Mouse (Mus musculus) macrophage (primary cell): ENCODE measurements at regions not wholly inside any gene's neighbourhood (a gene's known extent, or its start where the extent isn't known, plus 50 kb on each side); places are given as distances from the start of the nearest gene placed in this dataset.

Source experiments
- H3K27ac ChIP-seq: fragments of 350-480 bp; formaldehyde crosslinking; 2 replicates; pipeline ENCODE4 v1.9.0; 2021
- H3K36me3 ChIP-seq: fragments of 350-480 bp; formaldehyde crosslinking; 2 replicates; pipeline ENCODE4 v1.9.0; 2021; ENCODE audit errors: inconsistent target
- H3K4me3 ChIP-seq: fragments of 350-480 bp; formaldehyde crosslinking; 2 replicates; pipeline ENCODE4 v1.9.0; 2021; ENCODE audit errors: inconsistent target
- H3K79me2 ChIP-seq: fragments of 350-480 bp; formaldehyde crosslinking; 2 replicates; pipeline ENCODE4 v1.9.0; 2021; ENCODE audit errors: inconsistent target
- WGBS: methylation state at CpG from one replicate; pipeline ENCODE4 v1.1.7; 2026; ENCODE audit warnings: inconsistent platforms; ENCODE audit not compliant: missing documents; 5-methylcytosine and 5-hydroxymethylcytosine counted together

DNA sequence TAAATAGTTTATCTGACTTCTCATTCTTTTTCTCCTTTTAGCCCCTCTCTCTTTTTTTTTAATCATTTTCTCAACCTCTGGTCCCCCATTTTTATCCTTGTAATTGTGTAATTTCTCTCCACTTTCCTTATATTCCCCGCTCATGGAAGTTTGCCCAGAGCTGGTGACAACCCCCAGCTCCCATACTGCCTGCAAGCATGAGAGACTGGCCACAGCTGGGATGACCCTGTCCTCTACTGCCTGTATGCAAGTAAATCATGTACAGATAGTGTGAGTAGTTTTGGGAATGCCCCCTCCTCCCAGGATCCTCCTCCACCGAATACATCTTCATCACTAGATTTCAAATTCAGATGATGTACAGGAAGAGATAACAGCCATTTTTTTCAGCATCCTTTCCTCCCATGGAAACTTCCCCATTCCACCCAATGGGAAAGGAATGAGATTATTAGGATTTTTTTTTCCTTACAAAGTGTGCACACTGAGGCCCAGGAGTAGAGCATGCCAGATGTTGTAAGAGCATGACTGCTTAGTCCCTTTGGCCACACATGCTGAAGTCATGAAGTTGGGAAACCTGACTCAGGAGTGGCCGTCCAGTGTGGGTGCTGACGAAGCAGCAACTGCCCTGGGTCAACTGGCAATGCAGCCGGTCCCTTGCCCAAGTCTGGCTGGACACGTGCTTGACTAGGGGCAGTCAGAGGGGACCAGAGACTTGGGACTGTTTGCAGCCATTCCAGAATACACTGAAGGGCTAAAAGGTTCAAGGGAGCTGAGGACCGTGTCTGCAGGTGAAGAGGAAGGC, 449.1 kb downstream of the Ccdc171 start:
- Histone ChIP-seq H3K36me3 (no peaks in the 10 kb centered on the region), H3K27ac (peak overlapping the region; percentile 32), H3K4me3 (no peak overlapping the region), H3K79me2 (no peaks in the 10 kb centered on the region)
- WGBS = 83% methylated on average over 7 of the region's 7 CpGs

DNA sequence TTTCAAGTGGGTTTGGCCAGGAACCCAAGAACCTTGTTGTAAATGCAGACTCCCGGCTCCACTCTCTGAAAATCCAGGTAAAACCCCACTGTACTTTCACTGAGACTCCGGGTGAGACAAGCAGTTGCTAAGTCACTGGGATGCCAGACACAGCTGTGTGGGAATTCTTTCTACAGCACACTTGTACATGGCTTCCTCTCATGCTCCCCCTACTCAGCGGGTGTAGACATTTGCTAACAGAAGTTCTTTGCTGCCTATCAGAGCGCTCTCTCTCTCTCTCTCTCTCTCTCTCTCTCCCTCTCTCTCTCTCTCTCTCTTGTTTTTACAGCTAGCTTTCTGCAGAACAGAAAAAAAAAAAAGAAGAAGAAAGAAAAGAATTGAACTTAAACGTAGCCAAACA, 450.2 kb downstream of the Ccdc171 start:
- Histone ChIP-seq H3K79me2 (no peaks in the 10 kb centered on the region), H3K27ac (0 out of 2 replicates have a peak overlapping the region, but pooled peaks have one; percentile 5), H3K36me3 (no peaks in the 10 kb centered on the region), H3K4me3 (no peak overlapping the region)
- 67% methylated on average over 5 of the region's 5 CpGs for WGBS

DNA sequence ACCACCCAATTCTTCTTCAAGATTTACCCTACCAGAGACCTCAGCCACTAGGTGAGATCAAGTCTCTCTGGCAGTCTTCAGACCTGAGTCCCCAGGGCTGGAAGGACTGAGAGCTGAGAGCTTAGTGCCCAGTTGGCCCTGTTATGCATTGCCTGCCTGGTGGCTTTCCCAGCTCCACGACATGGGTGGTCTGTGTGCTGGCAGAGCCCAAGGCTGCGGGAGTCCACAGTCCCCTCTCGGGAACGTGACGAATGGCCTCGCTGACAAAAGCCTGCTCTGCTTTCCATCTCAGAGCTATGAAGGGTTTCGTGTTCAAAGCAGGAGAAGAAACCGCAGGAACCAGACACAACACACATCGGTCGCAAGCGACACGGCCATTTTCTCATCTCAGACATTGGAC, 450.7 kb downstream of the Ccdc171 start:
- 92% methylated on average over 10 of the region's 12 CpGs for WGBS
- Histone ChIP-seq H3K79me2 (no peaks in the 10 kb centered on the region), H3K36me3 (no peaks in the 10 kb centered on the region), H3K4me3 (no peak overlapping the region), H3K27ac (no peak overlapping the region)

DNA sequence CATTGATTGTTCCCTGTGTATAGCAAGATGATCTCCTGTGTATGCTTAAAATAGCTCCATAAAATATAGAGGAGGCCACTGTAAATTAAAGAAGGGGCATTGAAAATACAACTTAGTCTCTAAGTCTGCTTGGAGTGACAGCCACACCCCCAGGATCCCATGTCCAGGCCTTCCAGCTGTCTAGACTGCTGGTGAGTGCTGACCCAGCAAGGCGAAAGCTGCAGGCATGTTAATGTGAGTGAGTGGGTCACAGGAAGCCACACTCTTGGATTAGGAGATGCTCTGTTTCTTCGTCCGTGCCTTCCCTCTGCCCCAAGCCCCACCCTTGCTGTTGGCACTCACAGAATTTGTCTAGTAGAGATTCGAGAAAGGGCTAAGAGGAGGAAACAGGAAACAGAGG, 453.7 kb downstream of the Ccdc171 start:
- no peak overlapping the region for H3K4me3 ChIP-seq
- no peaks in the 10 kb centered on the region for H3K79me2 ChIP-seq
- no peaks in the 10 kb centered on the region for H3K36me3 ChIP-seq
- H3K27ac ChIP-seq = no peak overlapping the region
- 46% methylated on average over 4 of the region's 4 CpGs for WGBS

DNA sequence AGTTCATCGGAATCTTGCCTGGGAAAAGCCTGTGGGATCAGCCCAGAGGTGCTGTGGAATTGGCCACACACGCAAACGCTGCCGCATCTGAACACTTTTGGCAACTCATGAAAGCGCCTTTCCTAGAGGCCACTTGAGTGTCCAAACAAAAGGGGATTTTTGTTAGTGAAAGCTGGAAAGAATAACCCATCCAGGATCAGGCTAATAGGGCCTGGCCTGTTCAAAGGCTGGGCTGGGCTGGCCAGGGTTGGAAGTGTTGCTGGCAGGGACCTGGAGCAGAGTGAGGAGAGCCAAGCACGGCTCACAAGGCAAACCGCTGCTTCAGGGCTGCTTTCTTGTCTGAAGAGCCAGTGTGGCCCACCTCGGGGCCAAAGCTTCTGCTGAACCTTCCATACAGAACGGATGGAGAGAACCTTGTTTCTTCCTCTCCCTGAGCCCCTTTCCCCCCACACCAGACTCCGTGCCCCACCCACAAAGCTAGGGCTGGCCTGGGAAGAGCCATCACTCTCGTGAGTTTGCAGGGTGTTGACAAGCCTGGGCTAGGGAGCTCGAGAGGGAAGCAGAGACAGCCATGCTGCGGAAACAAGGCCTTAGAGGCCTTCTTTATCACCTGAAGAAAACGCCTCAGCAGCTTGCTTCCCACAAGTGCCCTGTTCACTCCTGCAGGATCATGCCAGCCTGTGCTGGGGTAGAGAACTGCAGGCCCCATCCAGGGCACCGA, 459.5 kb downstream of the Ccdc171 start:
- Histone ChIP-seq H3K36me3 (no peaks in the 10 kb centered on the region), H3K79me2 (no peaks in the 10 kb centered on the region), H3K4me3 (no peak overlapping the region), H3K27ac (no peak overlapping the region)
- WGBS = 92% methylated on average over 15 of the region's 15 CpGs

DNA sequence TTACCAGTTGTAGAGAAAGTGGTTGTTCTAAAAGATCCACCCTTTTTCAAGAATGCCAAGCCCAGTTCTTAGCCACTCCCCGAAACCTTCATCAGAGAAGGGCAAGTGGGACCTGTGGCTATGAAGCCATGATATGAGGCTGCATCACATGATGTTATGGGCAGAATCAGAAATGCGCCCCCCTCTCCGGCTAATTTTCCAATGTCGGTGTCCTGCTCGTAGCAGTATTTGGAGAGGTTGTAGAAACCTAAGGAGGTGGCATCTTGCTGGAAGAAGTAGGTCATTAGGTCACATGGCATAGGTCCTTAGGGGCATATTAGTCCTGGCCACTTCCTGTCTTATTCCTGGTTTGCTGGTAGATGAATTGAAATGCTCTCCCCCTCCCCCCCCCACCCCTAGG, 460.1 kb downstream of the Ccdc171 start:
- 92% methylated on average over 5 of the region's 5 CpGs for WGBS
- H3K27ac ChIP-seq = no peak overlapping the region
- no peaks in the 10 kb centered on the region for H3K36me3 ChIP-seq
- no peak overlapping the region for H3K4me3 ChIP-seq
- H3K79me2 ChIP-seq = no peaks in the 10 kb centered on the region

DNA sequence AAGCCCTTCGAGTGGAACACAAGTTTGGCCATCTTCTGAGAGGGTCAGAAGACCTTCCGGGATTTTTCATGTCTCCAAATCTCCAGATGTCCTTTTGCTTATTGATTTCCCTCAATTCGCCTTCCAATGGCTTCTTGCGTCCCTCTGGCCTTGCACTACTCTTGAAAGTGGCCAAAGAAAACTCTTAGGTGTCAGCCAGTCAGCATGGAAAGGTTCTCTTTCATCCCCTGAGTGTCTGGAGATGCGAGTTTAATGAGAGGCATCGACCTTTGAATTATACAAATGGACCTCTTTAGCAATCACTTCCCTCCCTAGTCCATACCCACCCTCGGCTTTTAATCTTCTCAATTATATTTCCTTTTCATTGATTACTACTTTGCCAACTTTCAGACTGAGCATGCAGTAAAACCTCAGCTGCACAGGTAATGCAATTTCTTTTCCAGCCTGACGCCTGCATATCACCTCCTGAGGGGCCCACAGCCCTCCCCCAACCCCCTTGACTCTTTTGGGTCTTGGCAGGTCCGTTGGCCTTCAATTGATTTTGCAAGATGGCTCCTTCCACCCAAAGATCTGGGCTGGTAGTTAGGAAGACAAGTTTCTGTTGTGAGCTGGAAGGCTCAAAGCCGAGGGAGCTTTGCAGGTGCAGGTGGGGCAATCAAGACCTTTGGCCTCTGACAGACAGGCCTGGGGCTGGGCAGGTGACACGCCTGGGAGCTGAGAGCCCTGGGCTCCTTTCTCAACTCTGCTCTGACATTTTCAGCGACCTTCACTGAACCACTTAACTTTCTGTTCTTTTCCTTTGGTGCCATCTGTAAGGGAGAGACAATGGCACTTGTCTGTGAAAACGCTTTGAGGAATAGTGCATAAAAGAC, 461.8 kb downstream of the Ccdc171 start:
- H3K4me3 ChIP-seq = no peak overlapping the region
- no peaks in the 10 kb centered on the region for H3K36me3 ChIP-seq
- 90% methylated on average over 13 of the region's 13 CpGs for WGBS
- H3K79me2 ChIP-seq = no peaks in the 10 kb centered on the region
- H3K27ac ChIP-seq = no peak overlapping the region

DNA sequence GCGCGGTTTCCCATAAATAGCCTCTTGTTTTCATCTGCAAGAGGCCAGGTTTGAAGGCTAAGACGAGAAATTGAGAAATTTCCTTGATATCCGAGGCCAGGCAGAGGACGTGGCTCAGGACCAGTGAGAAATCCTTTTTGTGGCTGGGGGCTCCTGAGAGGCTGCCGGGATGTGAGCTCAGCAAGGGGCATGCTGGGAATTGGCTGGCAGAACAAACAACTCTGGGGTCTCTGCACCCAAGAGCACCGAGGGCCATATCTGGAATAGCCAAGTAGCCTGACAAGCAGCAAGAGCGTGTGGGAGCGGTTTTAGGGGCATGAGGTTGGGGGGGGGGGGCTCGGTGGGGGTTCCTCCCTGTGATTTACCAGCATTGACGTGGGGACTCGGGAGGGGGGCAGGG, 462.5 kb downstream of the Ccdc171 start:
- Histone ChIP-seq H3K4me3 (no peak overlapping the region), H3K79me2 (no peaks in the 10 kb centered on the region), H3K27ac (no peak overlapping the region), H3K36me3 (no peaks in the 10 kb centered on the region)
- 33% methylated on average over 12 of the region's 12 CpGs for WGBS

DNA sequence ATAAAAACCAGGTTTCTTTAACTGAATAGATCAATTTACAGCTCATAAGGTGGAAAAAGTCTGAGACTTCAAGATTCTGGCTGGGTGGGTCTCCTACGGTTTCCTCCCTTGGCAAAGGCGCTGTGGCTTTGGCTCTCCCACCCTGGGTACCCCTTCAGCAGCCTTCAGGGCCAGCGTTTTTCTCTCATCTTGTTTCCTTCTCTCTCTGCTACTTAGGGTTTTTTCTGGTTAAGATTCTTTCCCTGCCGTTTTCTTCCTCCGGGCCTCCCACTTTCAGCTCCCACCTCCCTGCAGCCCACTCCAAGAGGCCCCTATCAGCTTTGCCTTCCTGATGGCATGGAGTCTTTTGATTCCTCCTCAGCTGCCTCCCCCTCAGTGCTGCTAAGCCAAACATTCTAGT, 463.0 kb downstream of the Ccdc171 start:
- H3K4me3 ChIP-seq = no peak overlapping the region
- 10% methylated on average over 5 of the region's 5 CpGs for WGBS
- H3K27ac ChIP-seq = no peak overlapping the region
- H3K36me3 ChIP-seq = no peaks in the 10 kb centered on the region
- no peaks in the 10 kb centered on the region for H3K79me2 ChIP-seq

DNA sequence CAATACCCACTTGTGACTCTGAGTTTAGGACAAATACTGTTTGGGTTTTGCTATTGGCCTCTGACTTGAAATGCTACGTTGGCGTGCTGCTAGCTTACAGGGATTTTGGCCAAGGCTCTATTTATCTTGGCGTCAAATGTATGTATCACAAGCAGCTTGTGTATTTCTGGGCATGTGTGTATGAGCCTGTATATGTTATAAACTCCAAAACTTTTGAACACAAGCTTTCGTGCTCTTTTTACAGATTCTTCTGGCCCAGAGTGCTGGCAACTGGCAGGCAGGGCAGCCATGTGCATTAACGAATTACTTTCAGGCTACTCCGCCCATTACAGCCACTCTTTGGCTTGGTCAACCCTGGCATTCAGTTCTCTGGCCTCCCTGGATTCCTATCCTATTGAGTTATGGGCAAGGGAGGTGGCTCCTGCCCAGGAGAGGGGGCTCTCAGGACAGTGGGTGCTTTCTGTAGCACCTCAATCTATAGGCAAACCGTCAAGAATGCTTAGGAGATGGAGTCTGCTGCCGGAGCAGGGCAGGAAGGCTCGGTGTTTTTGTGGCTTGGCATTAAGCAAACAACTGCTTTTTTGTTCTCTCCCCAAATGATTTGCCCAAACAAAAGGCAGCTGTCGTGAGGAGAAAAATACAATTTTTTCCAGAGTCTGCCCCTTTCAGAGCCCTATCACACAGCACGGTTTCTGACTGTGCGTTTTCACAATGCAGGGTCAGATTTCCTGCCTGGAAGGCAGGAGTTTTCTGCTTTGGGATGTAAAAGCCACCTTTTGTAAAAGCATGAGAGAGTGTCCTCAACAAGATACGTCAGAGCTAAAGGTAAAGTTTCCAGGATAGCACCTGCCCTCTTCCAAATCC, 465.0 kb downstream of the Ccdc171 start:
- H3K4me3 ChIP-seq = no peak overlapping the region
- 63% methylated on average over 13 of the region's 13 CpGs for WGBS
- H3K27ac ChIP-seq = no peak overlapping the region
- no peaks in the 10 kb centered on the region for H3K79me2 ChIP-seq
- no peaks in the 10 kb centered on the region for H3K36me3 ChIP-seq

DNA sequence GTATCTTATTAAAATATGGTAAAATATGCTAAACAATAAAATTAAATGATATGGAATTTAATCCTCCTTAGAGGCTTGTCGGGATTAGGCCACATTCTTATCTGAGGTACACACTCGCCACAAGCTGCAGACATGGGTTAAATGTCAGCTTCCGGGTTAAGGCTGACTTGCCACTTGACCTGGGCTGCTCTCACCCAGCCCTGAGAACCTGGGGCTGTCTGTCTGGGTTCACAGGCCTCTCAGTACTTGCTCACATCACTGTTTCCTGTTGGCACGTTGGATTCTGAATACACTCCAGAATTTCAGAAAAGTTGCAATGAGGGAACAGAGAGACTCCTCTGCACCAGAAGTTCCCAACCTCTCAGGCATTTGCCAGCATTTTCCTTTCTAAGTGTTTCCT, 465.9 kb downstream of the Ccdc171 start:
- no peaks in the 10 kb centered on the region for H3K36me3 ChIP-seq
- no peak overlapping the region for H3K4me3 ChIP-seq
- no peak overlapping the region for H3K27ac ChIP-seq
- no peaks in the 10 kb centered on the region for H3K79me2 ChIP-seq
- 26% methylated on average over 4 of the region's 4 CpGs for WGBS

DNA sequence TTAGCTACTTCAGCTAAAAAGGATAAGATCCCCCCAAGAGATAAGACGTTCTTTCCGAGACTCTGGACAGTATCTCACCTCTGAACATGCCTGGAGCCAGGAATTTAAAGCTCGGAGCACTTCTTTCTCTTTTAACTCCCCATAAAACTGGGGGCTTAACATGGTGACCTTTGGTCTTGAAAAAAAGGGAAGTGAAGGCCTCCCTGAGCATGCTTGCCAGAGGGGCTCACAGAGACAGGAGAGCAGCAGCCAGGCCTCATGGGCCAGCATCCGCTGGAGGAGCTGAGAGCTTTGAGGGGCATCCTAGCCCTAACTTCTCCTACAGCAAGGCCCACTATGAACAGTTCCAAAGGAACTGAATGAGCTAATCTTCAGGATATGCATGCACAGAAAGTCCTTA, 471.7 kb downstream of the Ccdc171 start:
- H3K36me3 ChIP-seq = no peaks in the 10 kb centered on the region
- no peak overlapping the region for H3K27ac ChIP-seq
- WGBS = 66% methylated on average over 4 of the region's 4 CpGs
- no peaks in the 10 kb centered on the region for H3K79me2 ChIP-seq
- H3K4me3 ChIP-seq = no peak overlapping the region

DNA sequence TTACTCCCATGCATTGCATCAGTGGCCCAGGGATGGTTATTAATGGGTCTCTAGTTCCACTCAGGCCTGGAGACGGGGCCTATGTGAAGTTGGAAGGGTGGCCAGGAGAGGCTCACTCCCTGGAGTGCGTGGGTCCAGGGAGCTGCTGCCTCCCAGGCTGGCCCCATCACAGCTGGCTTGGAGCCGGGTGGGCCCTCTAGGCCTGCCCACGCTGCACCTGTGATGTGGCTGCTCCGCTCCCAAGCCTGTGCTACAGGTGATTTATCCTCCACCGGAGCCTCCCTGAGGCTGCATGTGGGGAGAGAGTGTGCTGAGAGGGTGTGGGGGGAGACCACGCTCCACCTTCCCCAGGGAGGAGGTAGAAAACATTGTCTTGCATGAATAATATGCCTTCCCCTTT, 476.3 kb downstream of the Ccdc171 start:
- Histone ChIP-seq H3K4me3 (no peak overlapping the region), H3K79me2 (no peaks in the 10 kb centered on the region), H3K36me3 (no peaks in the 10 kb centered on the region), H3K27ac (no peak overlapping the region)
- 86% methylated on average over 7 of the region's 7 CpGs for WGBS
